Mouse (Mus musculus): ENCODE data around the gene Tmem274.

Tmem274 gene

GRCm38 (mm10) chr4:149525170-149525569 is 48.0 kb downstream of the Tmem274 start:
- no peak for DNase-seq (ENCODE audit: low spot score in 2 of 2)

GRCm38 (mm10) chr4:149525811-149526210 is 48.6 kb downstream of the Tmem274 start:
- no peak for DNase-seq (ENCODE audit: low spot score in 2 of 2)

- DNase-seq (ENCODE audit: low spot score in 2 of 2): no peak
These were observed 49.2 kb downstream of the Tmem274 start for GRCm38 (mm10) chr4:149526330-149526729.

DNA sequence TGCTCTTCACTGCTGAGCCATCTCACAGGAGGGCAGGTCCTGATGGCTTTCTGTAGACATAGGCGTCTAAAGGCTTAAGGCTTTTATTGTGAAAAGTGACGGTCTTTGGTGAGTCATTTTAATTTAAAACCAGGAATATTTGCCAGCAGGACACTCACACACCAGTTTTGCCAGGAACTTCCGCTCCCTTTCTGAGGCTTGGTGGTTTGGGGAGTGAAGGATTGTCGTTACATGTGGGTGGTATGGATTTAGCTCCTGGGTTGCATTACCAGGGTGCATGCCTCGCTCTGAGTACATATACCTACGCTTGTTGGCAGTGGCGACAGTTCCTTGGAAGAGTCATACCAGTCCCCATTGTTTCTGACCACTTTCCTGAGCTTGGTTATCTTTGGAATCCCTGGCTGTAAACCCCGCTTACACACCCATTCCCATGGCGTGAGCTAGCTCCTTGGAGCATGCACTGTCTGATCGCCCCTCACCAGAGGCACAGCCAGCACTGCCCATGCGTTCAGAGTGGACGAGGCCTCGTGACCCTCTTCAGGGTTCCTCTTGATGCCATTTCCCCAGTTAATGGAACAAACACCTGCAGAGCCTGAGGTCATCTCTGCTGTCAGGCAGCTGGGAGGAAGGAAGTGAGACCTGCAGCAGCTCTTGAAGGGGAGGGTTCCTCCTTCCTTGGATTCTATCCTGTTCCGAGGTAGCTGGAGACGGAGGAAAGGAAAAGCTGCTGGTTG is 50.6 kb downstream of the Tmem274 start:
- DNase-seq (ENCODE audit: low spot score in 2 of 2): no peak

DNA sequence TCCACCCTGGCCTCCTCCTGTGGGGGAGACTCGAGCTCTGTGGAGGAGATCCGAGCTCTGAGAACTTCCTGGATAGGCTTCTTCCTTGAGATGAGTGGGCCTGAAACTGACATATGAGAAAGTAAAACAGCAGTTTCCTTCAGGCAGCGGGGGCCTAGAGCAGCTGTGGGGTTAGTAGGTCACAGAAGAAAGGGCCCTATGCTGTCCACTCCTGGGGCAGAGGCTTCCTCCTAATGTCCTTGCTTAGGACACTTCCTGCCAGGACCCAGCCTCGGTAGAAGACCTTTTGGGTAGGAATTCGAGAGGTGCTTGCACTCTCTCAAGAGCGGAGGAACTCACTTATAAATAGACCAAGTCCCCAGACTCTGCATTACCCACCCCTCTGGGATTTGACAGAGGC is 52.5 kb downstream of the Tmem274 start:
- no peak for DNase-seq (ENCODE audit: low spot score in 2 of 2)
